8 mouse cellular contexts compared by ENCODE assay signal in the genomic region with DNA sequence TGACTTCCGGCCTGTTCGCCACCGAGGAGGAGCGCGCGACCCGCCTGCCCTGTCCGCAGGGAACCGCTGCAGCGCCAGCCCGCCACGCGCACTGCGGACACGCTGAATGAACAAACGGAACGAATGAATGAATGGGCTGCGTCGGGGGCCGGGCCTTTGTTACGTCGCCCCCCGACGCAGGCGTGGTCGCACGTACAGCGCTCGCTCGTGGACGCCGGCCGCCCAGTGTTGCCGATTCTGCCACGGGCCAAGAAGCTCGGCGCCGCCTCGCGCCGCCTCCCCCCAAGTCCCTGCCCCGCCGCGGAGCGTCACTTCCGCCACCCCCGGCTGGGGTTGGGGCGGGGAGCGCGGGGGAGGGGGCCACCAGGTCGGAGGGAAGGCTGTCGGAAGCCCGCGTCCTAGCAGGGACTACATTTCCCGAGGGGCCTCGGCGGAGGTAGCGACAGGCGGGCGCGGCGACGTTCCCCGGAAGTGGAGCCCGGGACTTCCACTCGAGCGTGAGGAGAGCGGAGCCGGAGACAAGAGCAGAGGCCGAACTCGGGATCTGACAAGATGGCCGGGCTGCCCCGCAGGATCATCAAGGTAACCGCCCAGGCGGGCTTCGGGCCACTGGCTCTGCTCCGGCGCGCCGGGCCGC. TPM values are rescaled to one million over a fixed set of nuclear protein-coding genes. Genes with fewer than 3 reads are reported as not detected.
DNase-seq lines count a peak whose midpoint lies in the region; ATAC-seq lines count a peak whose summit lies in the region.

Gene Ube2n, plus strand, starts transcription at position 490 of the 637 bp plus-strand sequence.

- no peaks in the 10 kb centered on the region for H3K9me3 ChIP-seq in heart, embryonic 14.5 days (ENCODE audit: control insufficient read depth, low read length)
- 0 out of 2 replicates have a peak, but pooled peaks cover 2% of the 10 kb centered on the region for H3K9me3 ChIP-seq in liver, embryonic 13.5 days (replicated peaks)
- H3K9me3 ChIP-seq in stomach, embryonic 16.5 days (replicated peaks; ENCODE audit: control insufficient read depth, low read length) = no peaks in the 10 kb centered on the region

- peaks cover 21% of the 10 kb centered on the region for H3K36me3 ChIP-seq in heart, embryonic 14.5 days (ENCODE audit: control insufficient read depth, insufficient read depth, low read length)
- 0 out of 2 replicates have a peak, but pooled peaks cover 6% of the 10 kb centered on the region for H3K36me3 ChIP-seq in liver, embryonic 13.5 days
- H3K36me3 ChIP-seq in stomach, embryonic 16.5 days (ENCODE audit: control insufficient read depth, insufficient read depth, low read length) = no peaks in the 10 kb centered on the region

- WGBS in heart, embryonic 14.5 days = under 1% methylated on average over 77 of the region's 81 CpGs
- WGBS in liver, embryonic 13.5 days (ENCODE audit: insufficient replicate concordance) = under 1% methylated on average over 76 of the region's 81 CpGs
- WGBS in stomach, embryonic 16.5 days = under 1% methylated on average over 79 of the region's 81 CpGs

- H3K27ac ChIP-seq in heart, embryonic 14.5 days (replicated peaks in 1 of 2; ENCODE audit: control insufficient read depth in 1 of 2, insufficient read depth in 1 of 2, low read depth in 2 of 2, low read length in 2 of 2) = peak within 1 kb of the TSS; percentile 97 to 98
- peak within 1 kb of the TSS; percentile 96 for H3K27ac ChIP-seq in liver, embryonic 13.5 days
- H3K27ac ChIP-seq in stomach, embryonic 16.5 days (ENCODE audit: low read length) = peak within 1 kb of the TSS; percentile 99

- H3K4me3 ChIP-seq in heart, embryonic 14.5 days (ENCODE audit: control insufficient read depth in 1 of 2, insufficient read depth in 1 of 2, low read depth in 1 of 2, low read length in 2 of 2) = peak within 1 kb of the TSS; percentile 92 to 100
- H3K4me3 ChIP-seq in liver, embryonic 13.5 days (replicated peaks) = peak within 1 kb of the TSS; percentile 82
- peak within 1 kb of the TSS; percentile 95 for H3K4me3 ChIP-seq in stomach, embryonic 16.5 days (replicated peaks; ENCODE audit: low read length)

- ATAC-seq in CD4-positive, CD25-positive, alpha-beta regulatory T cell, adult 4 months = peak; percentile 83
- peak; percentile 98 for ATAC-seq in heart, embryonic 14.5 days (ENCODE audit: insufficient number of reproducible peaks, insufficient read depth, low FRiP score, low read depth)
- ATAC-seq in liver, embryonic 13.5 days (ENCODE audit: low read depth) = peak; percentile 93
- peak; percentile 98 for ATAC-seq in stomach, embryonic 16.5 days (ENCODE audit: insufficient read depth, low FRiP score)

- no peaks in the 10 kb centered on the region for H3K27me3 ChIP-seq in heart, embryonic 14.5 days (ENCODE audit: control insufficient read depth, insufficient read depth, low read length)
- no peaks in the 10 kb centered on the region for H3K27me3 ChIP-seq in liver, embryonic 13.5 days
- H3K27me3 ChIP-seq in stomach, embryonic 16.5 days (ENCODE audit: control insufficient read depth, insufficient read depth, low read length) = no peaks in the 10 kb centered on the region

- H3K9ac ChIP-seq in heart, embryonic 14.5 days (ENCODE audit: low read length) = peak within 1 kb of the TSS; percentile 97
- peak within 1 kb of the TSS; percentile 98 for H3K9ac ChIP-seq in liver, embryonic 13.5 days
- peak within 1 kb of the TSS; percentile 98 for H3K9ac ChIP-seq in stomach, embryonic 16.5 days (ENCODE audit: low read length)

- peak; percentile 71 for DNase-seq in c-Kit-negative CD71-positive TER-119-positive erythroid progenitor cells, embryonic 14.5 days (ENCODE audit: low read depth, low spot score)
- DNase-seq in fibroblast of lung, adult 2 months (ENCODE audit: low read depth) = peak; percentile 90
- peak; percentile 98 for DNase-seq in kidney, postnatal 14 days
- peak; percentile 95 for DNase-seq in liver, embryonic 13.5 days
- DNase-seq in neural tube, embryonic 10.5 days (ENCODE audit: extremely low spot score, low spot score) = peak; percentile 98

- H3K4me1 ChIP-seq in heart, embryonic 14.5 days (ENCODE audit: control insufficient read depth in 2 of 2, insufficient read depth in 2 of 2, low read length in 2 of 2) = peaks cover 4 to 24% of the 10 kb centered on the region in 2 experiments
- peaks cover 43% of the 10 kb centered on the region for H3K4me1 ChIP-seq in liver, embryonic 13.5 days (replicated peaks)
- peaks cover 12% of the 10 kb centered on the region for H3K4me1 ChIP-seq in stomach, embryonic 16.5 days (ENCODE audit: control insufficient read depth, insufficient read depth, low read length)

- peak within 1 kb of the TSS; percentile 77 for H3K4me2 ChIP-seq in heart, embryonic 14.5 days (ENCODE audit: low read length)
- H3K4me2 ChIP-seq in liver, embryonic 13.5 days = peak within 1 kb of the TSS; percentile 82
- peak within 1 kb of the TSS; percentile 75 for H3K4me2 ChIP-seq in stomach, embryonic 16.5 days (ENCODE audit: low read depth, low read length)

RNA-seq across cellular contexts. Expression of gene Ube2n, which starts in this region (rescaled TPM):
- polyA plus RNA-seq in CD4-positive, CD25-positive, alpha-beta regulatory T cell, adult 4 months (2017; shearing (Covaris generic)) = 100 to 1,000 TPM; 307 to 309 TPM
- polyA plus RNA-seq in heart, embryonic 14.5 days (2014; fragmentation: Nextera tagmentation; extraction: Ambion mirVana) = 255 and 263 TPM in 2 replicates
- 183 and 200 TPM in 2 replicates for polyA plus RNA-seq in liver, embryonic 13.5 days (2015; fragmentation: Nextera tagmentation; extraction: Ambion mirVana)
- 291 and 302 TPM in 2 replicates for polyA plus RNA-seq in stomach, embryonic 16.5 days (2015; fragmentation: Nextera tagmentation; extraction: Ambion mirVana)

Comparison
In these comparisons a context has a peak if more than half of its experiments do, and no peak if none do; other contexts are left out.
1. Peak in every context shown above with its lines: DNase-seq, ATAC-seq, H3K4me3 ChIP-seq and H3K27ac ChIP-seq.